Mouse (Mus musculus): ENCODE results near the gene Kcnk13.

The Kcnk13 gene

DNA sequence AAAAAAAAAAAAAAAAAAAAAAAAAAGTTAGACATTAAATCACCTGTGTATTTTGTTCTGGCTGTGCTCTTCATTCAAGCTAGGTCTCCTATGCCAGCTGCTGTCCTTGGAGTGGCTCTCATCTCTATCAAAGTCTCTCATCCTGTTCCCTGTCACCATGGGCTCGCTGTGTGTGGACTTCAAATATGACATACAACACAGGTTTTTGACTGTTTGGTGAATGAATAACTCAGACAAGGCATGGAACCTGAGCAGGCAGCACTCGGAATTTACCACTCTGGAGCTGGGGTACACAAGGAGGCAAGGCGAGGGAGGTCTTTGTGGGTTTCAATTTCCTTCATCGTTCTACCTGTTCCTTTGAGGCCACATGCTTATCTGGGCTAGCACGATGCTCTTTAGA is 50.8 kb downstream of the Kcnk13 start:
- DNase-seq (ENCODE audit: low spot score) = no peak

- no peak for DNase-seq (ENCODE audit: low spot score)
Observed at GRCm38 (mm10) chr12:100017709-100018108, 53.4 kb downstream of the Kcnk13 start.

GRCm38 (mm10) chr12:100022490-100022889 is 58.2 kb downstream of the Kcnk13 start:
- DNase-seq (ENCODE audit: low spot score) = no peak

DNA sequence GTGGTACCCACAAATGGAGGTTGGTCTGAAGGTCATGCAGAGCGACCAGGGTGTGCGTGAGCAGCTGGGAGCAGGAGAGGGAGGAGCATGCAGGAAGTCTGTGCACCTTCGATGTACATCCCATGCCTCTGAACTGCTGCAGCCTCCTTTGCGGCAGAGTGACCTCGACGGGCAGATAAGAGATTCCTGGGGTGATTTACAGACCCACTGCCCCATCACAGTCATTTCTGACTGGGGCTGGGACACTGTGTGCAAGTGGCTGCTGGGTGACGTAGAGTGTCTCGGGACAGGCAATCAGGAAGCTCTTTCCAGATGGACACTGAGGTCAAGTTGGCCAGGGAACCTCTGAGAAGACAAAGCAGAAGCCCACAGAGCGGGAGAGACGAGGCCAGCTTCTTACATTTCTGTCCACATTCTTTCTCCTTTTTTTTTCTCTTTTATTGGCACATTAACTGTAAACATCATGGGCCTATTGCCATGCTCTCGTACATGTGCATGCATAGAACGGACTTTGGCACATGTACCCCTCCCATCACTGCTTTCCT is 59.6 kb downstream of the Kcnk13 start:
- DNase-seq (ENCODE audit: low spot score) = no peak

DNA sequence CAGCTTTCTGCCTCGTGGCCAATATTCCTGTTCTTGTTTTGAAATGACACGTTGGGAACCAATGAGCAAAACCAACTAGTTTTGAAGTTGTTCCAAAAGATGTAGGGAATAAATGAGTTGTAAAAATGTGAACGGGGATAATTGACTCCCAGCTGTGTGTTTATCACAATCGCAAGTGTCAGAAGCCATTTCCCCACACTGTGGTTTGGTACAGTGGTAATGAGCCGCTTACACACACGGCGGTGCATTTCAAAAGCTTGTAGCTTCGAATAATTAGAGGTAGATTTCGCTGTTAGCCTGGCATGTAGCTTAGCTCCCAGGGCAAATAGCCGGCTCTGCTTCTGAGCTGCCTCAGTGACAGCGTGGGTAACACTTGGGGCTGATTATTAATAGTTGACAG is 61.4 kb downstream of the Kcnk13 start:
- DNase-seq (ENCODE audit: low spot score) = no peak

GRCm38 (mm10) chr12:100026715-100027245 is 62.5 kb downstream of the Kcnk13 start:
- DNase-seq (ENCODE audit: low spot score) = no peak

- no peak for DNase-seq (ENCODE audit: low spot score)
Observed at GRCm38 (mm10) chr12:100027281-100027680, 63.0 kb downstream of the Kcnk13 start.

GRCm38 (mm10) chr12:100031681-100032080 is 67.4 kb downstream of the Kcnk13 start:
- DNase-seq (ENCODE audit: low spot score) = no peak

DNA sequence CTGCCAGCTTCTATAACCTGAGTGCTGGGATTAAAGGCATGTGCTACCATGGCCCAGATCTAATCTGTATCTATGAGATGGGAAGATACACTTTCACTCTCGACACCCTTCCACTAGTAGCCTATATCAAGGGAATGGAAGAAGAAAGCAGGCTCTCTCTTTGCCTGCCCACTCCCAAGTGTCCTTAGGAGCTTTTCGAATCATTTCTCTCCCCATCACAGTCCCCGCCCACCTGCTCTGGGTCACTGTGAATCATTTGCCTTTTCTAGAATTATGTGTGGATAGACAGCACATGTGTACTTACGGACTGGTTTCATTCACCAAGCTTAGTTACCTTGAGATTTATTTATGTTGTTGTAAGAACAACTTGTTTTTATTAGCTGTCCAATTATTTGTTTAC is 68.2 kb downstream of the Kcnk13 start:
- DNase-seq (ENCODE audit: low spot score) = no peak

DNA sequence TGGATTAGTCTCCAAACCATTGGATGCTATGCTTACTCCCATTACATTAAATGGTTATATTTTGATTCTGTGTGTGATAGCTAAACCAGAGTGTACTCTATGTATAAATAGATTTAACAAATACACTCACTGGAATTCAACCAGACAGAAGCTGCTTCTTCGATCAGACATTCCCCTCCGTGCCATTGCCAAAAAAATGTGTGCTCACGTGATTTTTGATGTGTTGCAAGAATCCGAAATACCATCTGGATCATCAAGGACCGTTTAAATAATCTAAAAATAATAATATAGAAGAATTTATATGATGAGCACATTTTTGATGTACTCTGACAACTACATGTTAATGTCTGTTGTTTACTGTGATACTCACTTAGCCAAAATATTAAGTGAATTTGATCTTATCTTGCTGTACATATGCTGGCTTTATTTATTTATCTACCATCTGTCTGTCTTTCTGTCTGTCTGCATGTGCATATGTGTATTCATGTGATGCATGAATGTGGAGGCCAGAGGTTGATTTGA is 74.5 kb downstream of the Kcnk13 start:
- no peak for DNase-seq (ENCODE audit: low spot score)

GRCm38 (mm10) chr12:100042116-100042515 is 77.8 kb downstream of the Kcnk13 start:
- no peak for DNase-seq (ENCODE audit: low spot score)

DNA sequence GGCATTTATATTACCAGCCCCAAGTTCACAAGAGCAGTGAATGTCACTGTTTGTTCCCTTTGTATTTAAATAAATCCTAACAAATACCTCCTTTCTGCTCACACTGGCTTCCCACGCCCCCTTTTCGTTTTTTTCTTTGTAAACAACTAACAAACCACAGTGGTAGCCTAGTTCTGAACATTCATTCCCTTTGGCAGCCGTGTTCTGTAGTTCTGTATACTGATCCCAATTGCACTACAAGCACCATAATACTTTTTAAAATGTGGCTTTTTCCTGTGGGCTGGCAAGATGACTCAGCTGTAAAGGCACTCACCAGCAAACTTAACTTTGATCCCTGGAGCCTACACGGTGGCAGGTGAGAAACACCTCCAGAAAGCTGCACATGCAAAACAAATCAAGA is 80.4 kb downstream of the Kcnk13 start:
- no peak for DNase-seq (ENCODE audit: low spot score)

DNA sequence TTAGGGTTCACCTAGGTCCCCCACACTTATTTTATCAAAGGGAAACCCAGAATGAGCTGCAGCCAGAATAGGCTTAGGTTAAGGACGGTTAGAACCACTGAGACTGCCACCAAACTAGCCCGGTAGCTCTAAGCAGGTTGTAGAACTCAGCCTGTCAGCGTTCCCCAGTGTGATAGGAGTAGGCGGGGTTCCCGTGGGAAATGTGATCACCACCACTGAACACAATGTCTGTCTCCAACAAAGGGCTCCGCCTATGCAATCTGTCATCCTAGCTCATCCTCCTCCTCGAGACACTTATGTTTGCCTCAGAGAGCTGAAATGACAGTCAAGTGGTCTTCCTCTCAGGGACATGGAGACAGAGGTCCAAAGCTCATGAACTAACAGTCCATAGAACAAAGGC is 86.3 kb downstream of the Kcnk13 start:
- DNase-seq (ENCODE audit: low spot score) = no peak

DNA sequence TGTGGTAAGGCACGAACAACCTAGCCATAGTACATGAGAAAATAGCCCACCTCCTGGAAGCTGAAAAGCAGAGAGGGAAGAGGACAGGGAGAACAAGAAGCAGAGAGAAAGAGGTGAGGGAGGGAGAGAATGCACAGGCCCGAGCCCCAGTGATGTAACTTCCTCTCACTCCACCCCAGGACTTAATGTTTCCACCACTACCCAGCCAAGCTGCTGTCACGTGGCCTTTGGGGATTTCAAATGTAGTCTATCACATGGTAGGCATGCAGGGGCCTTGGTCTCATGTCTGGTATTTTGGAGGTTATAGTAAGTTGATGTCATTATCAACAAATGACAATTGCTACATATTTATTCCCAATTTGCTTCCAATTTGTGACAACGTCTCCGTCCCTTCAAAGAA is 89.3 kb downstream of the Kcnk13 start:
- DNase-seq (ENCODE audit: low spot score) = no peak

DNA sequence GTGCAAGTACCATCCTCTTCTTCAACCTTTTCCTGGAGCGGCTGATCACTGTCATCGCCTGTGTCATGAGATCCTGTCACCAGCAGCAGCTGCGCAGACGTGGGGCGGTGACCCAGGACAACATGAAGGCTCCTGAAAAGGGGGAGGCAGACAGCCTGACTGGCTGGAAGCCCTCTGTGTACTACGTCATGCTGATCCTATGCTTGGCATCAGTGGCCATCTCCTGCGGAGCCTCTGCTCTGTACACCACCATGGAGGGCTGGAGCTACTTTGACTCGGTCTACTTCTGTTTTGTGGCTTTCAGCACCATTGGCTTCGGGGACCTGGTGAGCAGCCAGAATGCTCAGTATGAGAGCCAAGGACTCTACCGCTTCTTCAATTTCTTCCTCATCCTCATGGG is 96.8 kb downstream of the Kcnk13 start:
- DNase-seq (ENCODE audit: low spot score) = no peak

DNA sequence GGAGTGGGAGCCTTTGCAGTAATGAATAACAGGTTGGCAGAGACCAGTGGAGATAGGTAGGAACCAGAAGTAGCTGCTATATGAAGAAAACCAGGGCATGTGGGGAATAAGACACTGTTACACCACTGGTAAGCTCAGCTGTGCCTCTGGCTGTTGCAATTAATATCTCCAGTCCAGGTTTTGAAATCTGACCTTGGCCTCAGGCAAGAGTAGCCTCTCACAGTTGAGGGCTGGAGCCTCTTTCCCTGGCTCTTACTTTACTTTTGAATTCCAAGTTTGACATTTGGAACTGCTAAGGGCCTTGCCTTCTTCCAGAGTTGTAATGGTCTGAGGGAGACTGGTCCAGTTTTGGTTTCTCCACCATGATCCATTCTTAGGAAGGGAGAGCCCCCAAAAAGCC is 97.5 kb downstream of the Kcnk13 start:
- DNase-seq (ENCODE audit: low spot score) = no peak

DNA sequence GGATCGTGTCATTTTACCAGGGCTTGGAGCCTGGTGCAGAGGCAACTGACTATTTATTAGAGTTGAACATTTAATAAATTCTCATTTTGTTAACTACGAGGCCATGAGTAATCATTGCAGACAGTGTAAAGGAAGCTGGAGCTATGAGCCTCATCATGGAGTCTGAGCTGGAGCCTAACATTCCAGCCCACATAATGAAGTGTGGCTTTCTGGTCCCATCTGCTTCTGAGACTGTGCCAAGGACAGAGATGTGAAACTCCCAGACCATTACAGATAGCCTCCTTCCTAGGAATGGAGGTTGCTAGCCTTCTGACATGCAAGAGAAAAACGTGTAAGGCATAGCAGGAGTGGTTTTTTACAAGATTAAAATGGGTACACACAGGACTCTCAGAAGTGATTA is 98.3 kb downstream of the Kcnk13 start:
- no peak for DNase-seq (ENCODE audit: low spot score)

- DNase-seq (ENCODE audit: low spot score) = no peak
Observed at GRCm38 (mm10) chr12:100065109-100065508, 100.8 kb downstream of the Kcnk13 start.

DNA sequence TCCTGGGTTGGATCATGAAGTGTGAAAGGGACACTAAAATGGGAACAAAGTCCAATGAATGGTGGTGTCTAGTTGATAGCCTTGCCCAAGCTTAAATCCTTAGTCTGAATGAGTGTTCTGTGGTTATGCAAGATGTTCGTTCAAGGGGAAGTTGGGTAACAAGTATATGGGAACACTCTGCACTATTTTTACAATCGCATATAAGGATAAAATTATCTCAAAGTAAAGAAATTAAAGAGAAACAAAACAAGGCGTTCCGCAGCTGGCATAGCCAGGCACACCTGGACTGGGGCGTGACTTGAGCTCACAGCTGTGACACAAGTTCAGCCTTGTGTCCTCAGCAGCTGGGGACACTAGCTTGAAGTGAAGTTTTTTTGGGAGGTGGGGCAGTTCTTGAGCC is 103.2 kb downstream of the Kcnk13 start:
- no peak for DNase-seq (ENCODE audit: low spot score)

DNA sequence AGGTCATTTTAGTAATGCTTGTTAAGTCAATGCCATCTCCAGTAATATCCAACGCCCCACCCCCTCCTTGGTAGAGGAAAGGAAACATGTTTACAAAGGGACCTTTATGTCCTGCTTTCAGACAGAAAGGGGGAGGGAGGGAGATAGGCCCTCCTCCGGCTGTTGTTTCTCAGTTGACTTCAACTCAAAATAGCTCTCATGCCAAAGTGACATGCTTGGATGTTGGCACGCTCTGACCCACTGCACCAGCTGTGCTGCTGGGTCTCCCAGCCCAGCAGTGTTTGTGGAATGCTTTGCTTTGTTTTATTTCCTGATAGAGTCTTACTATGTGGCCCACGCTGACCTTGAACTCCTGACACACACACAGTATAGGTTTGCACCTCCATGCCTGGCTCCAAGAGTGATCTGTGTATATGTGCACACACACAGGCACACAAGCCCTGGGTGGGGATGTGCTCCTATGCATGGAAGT is 108.9 kb downstream of the Kcnk13 start:
- no peak for DNase-seq (ENCODE audit: low spot score)

DNA sequence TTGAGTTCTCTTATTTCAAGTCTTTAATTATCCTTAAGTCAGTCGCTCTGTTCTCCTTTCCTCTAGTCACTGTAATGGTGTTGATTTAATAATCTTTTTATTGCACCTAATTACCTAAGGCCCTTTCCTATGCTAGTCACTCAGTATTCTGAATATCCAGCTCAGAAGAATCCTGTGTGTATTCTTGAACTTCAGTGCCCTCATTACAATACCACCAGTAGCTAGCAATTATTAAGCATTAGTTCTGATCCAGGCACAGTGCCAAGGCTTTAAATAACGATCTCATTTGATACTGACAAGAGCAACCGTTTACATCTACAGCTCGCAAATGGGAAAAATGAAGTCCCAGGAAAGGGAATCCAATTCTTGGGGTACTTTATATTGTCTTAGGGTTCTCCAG is 111.4 kb downstream of the Kcnk13 start:
- no peak for DNase-seq (ENCODE audit: low spot score)

DNA sequence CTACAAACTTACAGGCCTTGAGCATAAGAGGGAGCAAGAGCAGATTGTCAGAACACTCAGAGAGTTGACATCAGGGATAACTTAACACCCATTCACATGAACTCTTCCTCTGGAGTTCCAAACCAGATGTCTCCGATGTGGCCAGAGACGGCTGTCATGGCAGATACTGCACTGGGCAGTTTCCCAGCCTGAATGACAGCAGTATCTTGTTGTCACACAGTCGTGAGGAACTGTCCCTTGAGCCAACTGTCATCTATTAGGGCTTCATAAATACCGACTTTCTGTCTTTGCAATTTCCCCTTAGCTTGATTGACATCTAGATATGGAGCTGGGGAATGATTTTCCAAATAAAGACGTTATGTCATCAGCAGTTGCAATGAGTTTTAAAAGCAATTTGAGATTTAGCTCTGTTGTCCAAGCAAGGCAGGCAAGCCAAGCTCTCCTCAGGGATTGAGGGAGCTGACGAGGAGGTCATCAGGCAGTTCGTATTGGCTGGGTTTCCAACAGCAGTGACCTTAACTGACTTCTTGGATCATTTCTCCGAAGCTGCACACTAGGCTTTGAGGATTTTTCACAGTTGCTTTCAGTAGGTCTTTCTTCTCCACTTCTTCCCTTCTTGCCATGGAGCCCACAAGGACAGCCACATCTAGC is 115.5 kb downstream of the Kcnk13 start:
- no peak for DNase-seq (ENCODE audit: low spot score)

GRCm38 (mm10) chr12:100088026-100088425 is 123.7 kb downstream of the Kcnk13 start:
- no peak for DNase-seq (ENCODE audit: low spot score)

DNA sequence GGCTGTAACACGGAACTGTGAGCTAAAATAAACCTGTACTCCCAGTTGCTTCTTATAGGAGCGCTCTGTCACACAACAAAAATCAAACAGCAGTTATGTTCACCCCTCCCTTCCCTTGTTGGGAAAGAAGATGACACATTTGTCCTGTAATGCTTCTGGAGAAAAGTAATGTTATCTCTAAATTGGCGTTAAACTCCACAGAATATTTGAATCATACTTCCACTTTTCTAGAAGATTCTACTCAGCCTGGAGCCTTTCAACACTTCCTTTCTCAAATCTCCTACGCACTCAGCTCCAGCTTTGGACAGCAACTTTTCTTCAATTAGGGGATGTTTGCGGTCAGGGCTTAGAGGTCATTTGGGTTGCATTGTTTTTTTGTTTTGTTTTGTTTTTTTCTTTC is 125.0 kb downstream of the Kcnk13 start:
- DNase-seq (ENCODE audit: low spot score) = no peak
